Comparison of ENCODE assay signal across 16 mouse cellular contexts in the genomic region with DNA sequence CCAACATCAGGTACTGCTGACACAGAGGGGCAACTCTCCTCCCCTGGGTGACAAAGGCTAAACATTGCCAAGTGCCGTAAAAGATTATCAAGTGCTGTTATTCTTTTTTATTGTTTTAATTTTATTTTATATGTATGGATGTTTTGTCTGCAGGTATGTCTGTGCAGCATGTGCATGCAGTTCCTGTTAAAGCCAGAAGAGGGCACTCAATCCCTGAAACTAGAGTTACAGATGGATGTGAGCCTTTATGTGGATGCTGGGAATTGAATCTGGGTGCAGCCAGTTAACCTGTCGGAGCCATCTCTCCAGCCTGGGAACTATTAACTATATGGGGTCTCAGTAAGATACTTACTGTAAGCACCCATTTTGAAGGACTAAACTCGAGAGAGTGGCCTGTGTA.
DNase-seq lines count a peak whose midpoint lies in the region; ATAC-seq and TF ChIP-seq lines count a peak whose summit lies in the region.
"Had no signal": no experiment of that assay in that cellular context is flagged by ENCODE, and none has a peak within 500 bp of the region (broad histone marks: within the 10 kb centered on the region; RNA-seq: fewer than 3 reads in every experiment).

No protein-coding gene starts in this region.

- WGBS in kidney, postnatal 0 days = 93% methylated on average over 3 of the region's 3 CpGs
- 84% methylated on average over 3 of the region's 3 CpGs for WGBS in forebrain, embryonic 11.5 days

- H3K4me3 ChIP-seq in kidney, postnatal 0 days (replicated peaks; ENCODE audit: low read depth, low read length) = no peak overlapping the region
- H3K4me3 ChIP-seq in E14TG2a.4 (replicated peaks; ENCODE audit: low read length) = no peak overlapping the region
- H3K4me3 ChIP-seq in forebrain, embryonic 11.5 days (ENCODE audit: low read depth, low read length) = no peak overlapping the region
- H3K4me3 ChIP-seq: forebrain, embryonic 12.5 days; heart, embryonic 15.5 days; limb, embryonic 12.5 days; midbrain, embryonic 10.5 days had no signal

- H3K9ac ChIP-seq in kidney, postnatal 0 days (ENCODE audit: low read depth, low read length) = no peak overlapping the region
- H3K9ac ChIP-seq in forebrain, embryonic 11.5 days (ENCODE audit: low read length) = no peak overlapping the region
- H3K9ac ChIP-seq: forebrain, embryonic 12.5 days; heart, embryonic 15.5 days; limb, embryonic 12.5 days had no signal

- no peak overlapping the region for H3K4me2 ChIP-seq in kidney, postnatal 0 days (ENCODE audit: low read length)
- no peak overlapping the region for H3K4me2 ChIP-seq in forebrain, embryonic 11.5 days (ENCODE audit: low read depth, low read length, severe bottlenecking)
- H3K4me2 ChIP-seq: forebrain, embryonic 12.5 days; heart, embryonic 15.5 days; limb, embryonic 12.5 days had no signal

- TF ChIP-seq CTCF in kidney, postnatal 0 days (IDR thresholded peaks at IDR 0.05; ENCODE audit: low read depth) = peak; percentile 36; the same call in 1 of the 2 replicates
- TF ChIP-seq CTCF in E14TG2a.4 (conservative IDR thresholded peaks at IDR 0.05; ENCODE audit: low read length) = peak; percentile 84

- H3K4me1 ChIP-seq in kidney, postnatal 0 days (replicated peaks; ENCODE audit: insufficient read depth, low read length) = no peaks in the 10 kb centered on the region
- H3K4me1 ChIP-seq in E14TG2a.4 (replicated peaks; ENCODE audit: low read depth, low read length) = peaks cover 33% of the 10 kb centered on the region
- H3K4me1 ChIP-seq in forebrain, embryonic 11.5 days (replicated peaks; ENCODE audit: control insufficient read depth, insufficient read depth, low read length) = no peaks in the 10 kb centered on the region
- H3K4me1 ChIP-seq: heart, embryonic 15.5 days; limb, embryonic 12.5 days; midbrain, embryonic 10.5 days had no signal

- H3K27me3 ChIP-seq in kidney, postnatal 0 days (ENCODE audit: insufficient read depth, low read length) = no peaks in the 10 kb centered on the region
- no peaks in the 10 kb centered on the region for H3K27me3 ChIP-seq in E14TG2a.4 (ENCODE audit: insufficient read depth, low read length)
- no peaks in the 10 kb centered on the region for H3K27me3 ChIP-seq in forebrain, embryonic 11.5 days (ENCODE audit: control insufficient read depth, insufficient read depth, low read length)
- H3K27me3 ChIP-seq: forebrain, embryonic 12.5 days; heart, embryonic 15.5 days had no signal

- no peaks in the 10 kb centered on the region for H3K9me3 ChIP-seq in kidney, postnatal 0 days (replicated peaks; ENCODE audit: low read length)
- no peaks in the 10 kb centered on the region for H3K9me3 ChIP-seq in E14TG2a.4 (ENCODE audit: low read length)
- no peaks in the 10 kb centered on the region for H3K9me3 ChIP-seq in forebrain, embryonic 11.5 days (ENCODE audit: control insufficient read depth, low read length)
- H3K9me3 ChIP-seq: forebrain, embryonic 12.5 days; heart, embryonic 15.5 days had no signal

- no peak overlapping the region for H3K27ac ChIP-seq in kidney, postnatal 0 days
- no peak overlapping the region for H3K27ac ChIP-seq in forebrain, embryonic 11.5 days (ENCODE audit: low read depth, low read length)
- H3K27ac ChIP-seq: forebrain, embryonic 12.5 days; heart, embryonic 15.5 days; limb, embryonic 12.5 days; midbrain, embryonic 10.5 days had no signal

- DNase-seq in kidney, postnatal 0 days (ENCODE audit: low spot score) = no peak
- DNase-seq in kidney, adult 9 months = no peak
- DNase-seq in 416B (ENCODE audit: low read depth) = peak; percentile 35
- DNase-seq in c-Kit-negative CD71-positive TER-119-positive erythroid progenitor cells, embryonic 14.5 days (ENCODE audit: low read depth, low spot score) = peak; percentile 11
- DNase-seq in left cerebral cortex, adult 8-10 months (ENCODE audit: low spot score in 2 of 2) = no peak
- no peak for DNase-seq in forebrain, embryonic 11.5 days (ENCODE audit: low spot score)
- DNase-seq: adrenal gland, postnatal 36 days; cerebellum, adult 9-10 months; heart, adult 11 months; lung, postnatal 36 days; right cerebral cortex, postnatal 25 days had no signal

- H3K36me3 ChIP-seq in kidney, postnatal 0 days (ENCODE audit: insufficient read depth, low read length) = no peaks in the 10 kb centered on the region
- H3K36me3 ChIP-seq in E14TG2a.4 (ENCODE audit: insufficient read depth, low read length) = peaks cover 21% of the 10 kb centered on the region
- no peaks in the 10 kb centered on the region for H3K36me3 ChIP-seq in forebrain, embryonic 11.5 days (ENCODE audit: control insufficient read depth, insufficient read depth, low read length)
- H3K36me3 ChIP-seq: forebrain, embryonic 12.5 days; heart, embryonic 15.5 days; limb, embryonic 12.5 days; midbrain, embryonic 10.5 days had no signal

- ATAC-seq in kidney, postnatal 0 days (replicated peaks; ENCODE audit: low FRiP score, low read depth) = no peak
- ATAC-seq in forebrain, embryonic 11.5 days (replicated peaks; ENCODE audit: low FRiP score) = no peak

Comparison
In these comparisons a context has a peak if more than half of its experiments do, and no peak if none do; other contexts are left out.
1. DNase-seq: peak in 416B (single experiment) and c-Kit-negative CD71-positive TER-119-positive erythroid progenitor cells, embryonic 14.5 days (single experiment); none in kidney, postnatal 0 days (single experiment), kidney, adult 9 months (single experiment), left cerebral cortex, adult 8-10 months (0 of 2) and forebrain, embryonic 11.5 days (single experiment).